Mouse (Mus musculus): ENCODE measurements around the gene Smdt1. TPM values are rescaled to one million over a fixed set of nuclear protein-coding genes. Genes with fewer than 3 reads are reported as not detected.
"Not testable (repeated sequence)": the region's sequence is repeated elsewhere in the genome, so short reads cannot be mapped to it uniquely, and the experiment has no call there.

Gene Smdt1
- total RNA-seq, 2 experiments from 2014 or later: 138 to 144 TPM

- no peak overlapping the region for H3K27ac ChIP-seq
- DNase-seq (ENCODE audit: low spot score in 2 of 2): no peak
- H3K4me3 ChIP-seq: no peak overlapping the region
- TF ChIP-seq CTCF (conservative IDR thresholded peaks at IDR 0.05): no peak
These were observed 23.5 kb downstream of the Smdt1 start for GRCm38 (mm10) chr15:82362234-82362633.

- not testable (repeated sequence) for H3K4me3 ChIP-seq; H3K27ac ChIP-seq; DNase-seq (ENCODE audit: low spot score in 2 of 2)
These were observed 25.0 kb downstream of the Smdt1 start for GRCm38 (mm10) chr15:82363801-82364200.

- not testable (repeated sequence) for DNase-seq (ENCODE audit: low spot score in 2 of 2); H3K27ac ChIP-seq; H3K4me3 ChIP-seq
These were observed 25.8 kb downstream of the Smdt1 start for GRCm38 (mm10) chr15:82364561-82364960.

- no peak for TF ChIP-seq CTCF (conservative IDR thresholded peaks at IDR 0.05)
- no peak overlapping the region for H3K4me3 ChIP-seq
- no peak for DNase-seq (ENCODE audit: low spot score in 2 of 2)
- H3K27ac ChIP-seq: no peak overlapping the region
These were observed 29.4 kb downstream of the Smdt1 start for GRCm38 (mm10) chr15:82368146-82368545.

GRCm38 (mm10) chr15:82368851-82369250 is 30.1 kb downstream of the Smdt1 start:
- TF ChIP-seq CTCF (conservative IDR thresholded peaks at IDR 0.05): no peak
- no peak overlapping the region for H3K4me3 ChIP-seq
- no peak for DNase-seq (ENCODE audit: low spot score in 2 of 2)

GRCm38 (mm10) chr15:82372446-82372845 is 33.7 kb downstream of the Smdt1 start:
- H3K27ac ChIP-seq: no peak overlapping the region
- no peak overlapping the region for H3K4me3 ChIP-seq
- no peak for TF ChIP-seq CTCF (conservative IDR thresholded peaks at IDR 0.05)
- DNase-seq (ENCODE audit: low spot score in 2 of 2): no peak

More at GRCm38 (mm10) chr15:82368851-82369250, 30.1 kb downstream of the Smdt1 start:
- H3K27ac ChIP-seq: no peak overlapping the region

- no peak overlapping the region for H3K27ac ChIP-seq
- no peak for TF ChIP-seq CTCF (conservative IDR thresholded peaks at IDR 0.05)
- no peak for DNase-seq (ENCODE audit: low spot score in 2 of 2)
- H3K4me3 ChIP-seq: no peak overlapping the region
These were observed 34.2 kb downstream of the Smdt1 start for GRCm38 (mm10) chr15:82372991-82373390.

- TF ChIP-seq CTCF (conservative IDR thresholded peaks at IDR 0.05): no peak
- no peak overlapping the region for H3K27ac ChIP-seq
These were observed 35.7 kb downstream of the Smdt1 start for GRCm38 (mm10) chr15:82374437-82374836.

GRCm38 (mm10) chr15:82375855-82376254 is 37.1 kb downstream of the Smdt1 start:
- H3K4me3 ChIP-seq: no peak overlapping the region; the same call in 1 of the 2 replicates
- TF ChIP-seq CTCF (conservative IDR thresholded peaks at IDR 0.05): no peak
- DNase-seq (ENCODE audit: low spot score in 2 of 2): no peak
- peak overlapping the region; percentile 92 for H3K27ac ChIP-seq

More at GRCm38 (mm10) chr15:82374437-82374836, 35.7 kb downstream of the Smdt1 start:
- no peak overlapping the region for H3K4me3 ChIP-seq
- DNase-seq (ENCODE audit: low spot score in 2 of 2): no peak

GRCm38 (mm10) chr15:82376393-82377138 is 37.8 kb downstream of the Smdt1 start:
- TF ChIP-seq CTCF (conservative IDR thresholded peaks at IDR 0.05): no peak
- peak; percentile 59 to 78 for DNase-seq (ENCODE audit: low spot score in 2 of 2)
- Histone ChIP-seq H3K27ac (peak overlapping the region; percentile 92), H3K4me3 (no peak overlapping the region; the same call in 1 of the 2 replicates)

- DNase-seq (ENCODE audit: low spot score in 2 of 2): no peak
- no peak for TF ChIP-seq CTCF (conservative IDR thresholded peaks at IDR 0.05)
- Histone ChIP-seq H3K4me3 (no peak overlapping the region; the same call in 1 of the 2 replicates), H3K27ac (peak overlapping the region; percentile 92)
These were observed 38.9 kb downstream of the Smdt1 start for GRCm38 (mm10) chr15:82377701-82378100.

- Histone ChIP-seq H3K27ac (peak overlapping the region; percentile 92), H3K4me3 (peak overlapping the region; percentile 58)
- TF ChIP-seq CTCF (conservative IDR thresholded peaks at IDR 0.05): no peak
- no peak for DNase-seq (ENCODE audit: low spot score in 2 of 2)
These were observed 39.8 kb downstream of the Smdt1 start for GRCm38 (mm10) chr15:82378261-82379180.

- peak overlapping the region; percentile 58 for H3K4me3 ChIP-seq
- no peak for DNase-seq (ENCODE audit: low spot score in 2 of 2)
- peak overlapping the region; percentile 92 for H3K27ac ChIP-seq
- TF ChIP-seq CTCF (conservative IDR thresholded peaks at IDR 0.05): no peak
These were observed 40.7 kb downstream of the Smdt1 start for GRCm38 (mm10) chr15:82379511-82379870.
